Comparison of ENCODE assay signal across 10 mouse cellular contexts in the genomic region with DNA sequence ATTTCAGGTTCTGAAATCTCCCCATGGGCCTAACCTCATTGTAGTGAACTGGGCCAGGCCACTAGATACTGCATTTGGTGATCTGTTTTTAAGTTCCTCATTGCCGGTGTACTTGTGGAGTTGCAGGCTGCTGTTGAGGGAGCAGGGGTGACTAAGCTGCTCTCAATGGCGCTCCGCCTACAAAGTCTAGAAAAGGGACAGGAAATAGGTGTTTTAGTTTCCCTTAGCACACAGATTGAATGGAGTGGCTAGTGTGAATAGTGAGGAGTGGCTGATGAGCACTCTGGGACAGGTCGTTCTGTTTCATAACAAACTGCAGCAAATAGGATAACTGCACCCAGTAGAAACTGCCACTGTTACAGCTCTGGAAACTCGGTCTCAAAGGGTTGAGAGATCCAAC. TPM values are rescaled to one million over a fixed set of nuclear protein-coding genes. Genes with fewer than 3 reads are reported as not detected.
DNase-seq lines count a peak whose midpoint lies in the region; ATAC-seq lines count a peak whose summit lies in the region.
"Had no signal": no experiment of that assay in that cellular context is flagged by ENCODE, and none has a peak within 500 bp of the region (broad histone marks: within the 10 kb centered on the region; RNA-seq: fewer than 3 reads in every experiment).

No protein-coding gene starts in this region.

- WGBS in liver, embryonic 13.5 days (ENCODE audit: insufficient replicate concordance) = 29% methylated on average over 5 of the region's 5 CpGs
- 24% methylated on average over 5 of the region's 5 CpGs for WGBS in liver, embryonic 12.5 days (ENCODE audit: insufficient replicate concordance)
- WGBS in lung, embryonic 16.5 days = 34% methylated on average over 5 of the region's 5 CpGs
- 64% methylated on average over 5 of the region's 5 CpGs for WGBS in stomach, embryonic 16.5 days
- 81% methylated on average over 5 of the region's 5 CpGs for WGBS in forebrain, embryonic 12.5 days

- H3K27me3 ChIP-seq in liver, embryonic 13.5 days = peaks cover 4% of the 10 kb centered on the region
- 0 out of 2 replicates have a peak, but pooled peaks cover 9% of the 10 kb centered on the region for H3K27me3 ChIP-seq in liver, embryonic 12.5 days (replicated peaks)
- no peaks in the 10 kb centered on the region for H3K27me3 ChIP-seq in lung, embryonic 16.5 days (ENCODE audit: control insufficient read depth, insufficient read depth, low read depth, low read length)
- no peaks in the 10 kb centered on the region for H3K27me3 ChIP-seq in stomach, embryonic 16.5 days (ENCODE audit: control insufficient read depth, insufficient read depth, low read length)
- peaks cover 63% of the 10 kb centered on the region for H3K27me3 ChIP-seq in forebrain, embryonic 12.5 days
- H3K27me3 ChIP-seq: heart, embryonic 15.5 days; limb, embryonic 12.5 days had no signal

- 0 out of 2 replicates have a peak overlapping the region, but pooled peaks have one; percentile 7 for H3K27ac ChIP-seq in liver, embryonic 13.5 days
- H3K27ac ChIP-seq in liver, embryonic 12.5 days = no peak overlapping the region
- peak overlapping the region; percentile 63 for H3K27ac ChIP-seq in lung, embryonic 16.5 days (ENCODE audit: low read length)
- peak overlapping the region; percentile 29; the same call in 1 of the 2 replicates for H3K27ac ChIP-seq in stomach, embryonic 16.5 days (ENCODE audit: low read length)
- H3K27ac ChIP-seq in forebrain, embryonic 12.5 days = no peak overlapping the region
- H3K27ac ChIP-seq: heart, embryonic 15.5 days; limb, embryonic 12.5 days had no signal

- no peak overlapping the region for H3K4me3 ChIP-seq in liver, embryonic 13.5 days (replicated peaks)
- H3K4me3 ChIP-seq in liver, embryonic 12.5 days = no peak overlapping the region
- H3K4me3 ChIP-seq in lung, embryonic 16.5 days (ENCODE audit: low read length) = no peak overlapping the region
- H3K4me3 ChIP-seq in stomach, embryonic 16.5 days (replicated peaks; ENCODE audit: low read length) = no peak overlapping the region
- no peak overlapping the region for H3K4me3 ChIP-seq in forebrain, embryonic 12.5 days (replicated peaks)
- H3K4me3 ChIP-seq: heart, embryonic 15.5 days; limb, embryonic 12.5 days had no signal

- H3K4me2 ChIP-seq in liver, embryonic 13.5 days = no peak overlapping the region
- no peak overlapping the region for H3K4me2 ChIP-seq in liver, embryonic 12.5 days
- no peak overlapping the region for H3K4me2 ChIP-seq in lung, embryonic 16.5 days (ENCODE audit: low read depth, low read length)
- H3K4me2 ChIP-seq in stomach, embryonic 16.5 days (ENCODE audit: low read depth, low read length) = no peak overlapping the region
- H3K4me2 ChIP-seq in forebrain, embryonic 12.5 days = no peak overlapping the region
- H3K4me2 ChIP-seq: heart, embryonic 15.5 days; limb, embryonic 12.5 days had no signal

- no peaks in the 10 kb centered on the region for H3K36me3 ChIP-seq in liver, embryonic 13.5 days
- no peaks in the 10 kb centered on the region for H3K36me3 ChIP-seq in liver, embryonic 12.5 days
- H3K36me3 ChIP-seq in lung, embryonic 16.5 days (ENCODE audit: control insufficient read depth, insufficient read depth, low read length) = no peaks in the 10 kb centered on the region
- no peaks in the 10 kb centered on the region for H3K36me3 ChIP-seq in stomach, embryonic 16.5 days (ENCODE audit: control insufficient read depth, insufficient read depth, low read length)
- H3K36me3 ChIP-seq in forebrain, embryonic 12.5 days (replicated peaks) = no peaks in the 10 kb centered on the region
- H3K36me3 ChIP-seq: heart, embryonic 15.5 days; limb, embryonic 12.5 days had no signal

- DNase-seq in liver, embryonic 13.5 days = no peak
- DNase-seq in heart, adult 8-10 months (ENCODE audit: low spot score) = peak; percentile 56
- DNase-seq in adrenal gland, adult 8-10 months = no peak
- no peak for DNase-seq in c-Kit-positive CD71-positive TER-119-positive erythroid progenitor cells, embryonic 14.5 days (ENCODE audit: low spot score)

- ATAC-seq in liver, embryonic 13.5 days (ENCODE audit: low read depth) = peak; percentile 25; the same call in 1 of the 2 replicates
- no peak for ATAC-seq in liver, embryonic 12.5 days
- ATAC-seq in lung, embryonic 16.5 days (ENCODE audit: low read depth) = no peak
- ATAC-seq in stomach, embryonic 16.5 days (ENCODE audit: insufficient read depth, low FRiP score) = no peak
- ATAC-seq in forebrain, embryonic 12.5 days (ENCODE audit: low FRiP score) = no peak

- peaks cover 26% of the 10 kb centered on the region for H3K4me1 ChIP-seq in liver, embryonic 13.5 days (replicated peaks)
- H3K4me1 ChIP-seq in liver, embryonic 12.5 days = peaks cover 37% of the 10 kb centered on the region
- H3K4me1 ChIP-seq in lung, embryonic 16.5 days (replicated peaks; ENCODE audit: control insufficient read depth, insufficient read depth, low read length) = peaks cover 38% of the 10 kb centered on the region
- peaks cover 10% of the 10 kb centered on the region; the same call in 1 of the 2 replicates for H3K4me1 ChIP-seq in stomach, embryonic 16.5 days (ENCODE audit: control insufficient read depth, insufficient read depth, low read length)
- H3K4me1 ChIP-seq in forebrain, embryonic 12.5 days = peaks cover 12% of the 10 kb centered on the region

- H3K9me3 ChIP-seq in liver, embryonic 13.5 days (replicated peaks) = no peaks in the 10 kb centered on the region
- no peaks in the 10 kb centered on the region for H3K9me3 ChIP-seq in liver, embryonic 12.5 days (replicated peaks)
- no peaks in the 10 kb centered on the region for H3K9me3 ChIP-seq in lung, embryonic 16.5 days (ENCODE audit: control insufficient read depth, low read length)
- H3K9me3 ChIP-seq in stomach, embryonic 16.5 days (replicated peaks; ENCODE audit: control insufficient read depth, low read length) = no peaks in the 10 kb centered on the region
- H3K9me3 ChIP-seq in forebrain, embryonic 12.5 days = no peaks in the 10 kb centered on the region
- H3K9me3 ChIP-seq: heart, embryonic 15.5 days; limb, embryonic 12.5 days had no signal

- no peak overlapping the region; the same call in 1 of the 2 replicates for H3K9ac ChIP-seq in liver, embryonic 13.5 days
- H3K9ac ChIP-seq in liver, embryonic 12.5 days = no peak overlapping the region
- H3K9ac ChIP-seq in lung, embryonic 16.5 days (ENCODE audit: low read length) = 0 out of 2 replicates have a peak overlapping the region, but pooled peaks have one; percentile 3
- no peak overlapping the region for H3K9ac ChIP-seq in stomach, embryonic 16.5 days (ENCODE audit: low read length)
- H3K9ac ChIP-seq in forebrain, embryonic 12.5 days = no peak overlapping the region
- H3K9ac ChIP-seq: heart, embryonic 15.5 days; limb, embryonic 12.5 days had no signal

RNA-seq across cellular contexts. Expression of a gene that starts 30.3 kb away (rescaled TPM):
- polyA plus RNA-seq in liver, embryonic 13.5 days (2015; fragmentation: Nextera tagmentation; extraction: Ambion mirVana) = 3.1 and 4.1 TPM in 2 replicates
- polyA plus RNA-seq in liver, embryonic 12.5 days (2016; fragmentation: Nextera tagmentation; extraction: Ambion mirVana) = 6.2 and 6.7 TPM in 2 replicates
- total RNA-seq in heart, adult 8-10 months (2022) = 1 to 10 TPM; 7.0 to 9.4 (median 7.7) TPM
- 43.9 and 44.3 TPM in 2 replicates for polyA plus RNA-seq in lung, embryonic 16.5 days (2015; fragmentation: Nextera tagmentation; extraction: Ambion mirVana)
- 11.6 and 11.9 TPM in 2 replicates for polyA plus RNA-seq in stomach, embryonic 16.5 days (2015; fragmentation: Nextera tagmentation; extraction: Ambion mirVana)
- 10 to 100 TPM; 10.9 to 15.1 (median 13.8) TPM for total RNA-seq in adrenal gland, adult 8-10 months (2022)
- polyA plus RNA-seq in forebrain, embryonic 12.5 days (2016; fragmentation: Nextera tagmentation; extraction: Ambion mirVana) = 17.8 and 22.8 TPM in 2 replicates

Comparison
In these comparisons a context has a peak if more than half of its experiments do, and no peak if none do; other contexts are left out.
1. H3K27ac ChIP-seq: peak in liver, embryonic 13.5 days (single experiment), lung, embryonic 16.5 days (single experiment) and stomach, embryonic 16.5 days (single experiment); none in liver, embryonic 12.5 days (single experiment) and forebrain, embryonic 12.5 days (single experiment).